Mouse (Mus musculus) erythroblast, embryonic 14.5 days (primary cell): ENCODE results near the gene Nell1.

Experiments
- GATA1 ChIP-seq: IDR thresholded peaks from 2 replicates; pipeline ENCODE4 v1.6.1; 2012; ENCODE audit warnings: low read length, inconsistent platforms, mixed read lengths
- TAL1 ChIP-seq: IDR thresholded peaks from 3 replicates; pipeline ENCODE4 v1.6.1; 2012; ENCODE audit warnings: low read length, inconsistent platforms, mixed read lengths

DNA sequence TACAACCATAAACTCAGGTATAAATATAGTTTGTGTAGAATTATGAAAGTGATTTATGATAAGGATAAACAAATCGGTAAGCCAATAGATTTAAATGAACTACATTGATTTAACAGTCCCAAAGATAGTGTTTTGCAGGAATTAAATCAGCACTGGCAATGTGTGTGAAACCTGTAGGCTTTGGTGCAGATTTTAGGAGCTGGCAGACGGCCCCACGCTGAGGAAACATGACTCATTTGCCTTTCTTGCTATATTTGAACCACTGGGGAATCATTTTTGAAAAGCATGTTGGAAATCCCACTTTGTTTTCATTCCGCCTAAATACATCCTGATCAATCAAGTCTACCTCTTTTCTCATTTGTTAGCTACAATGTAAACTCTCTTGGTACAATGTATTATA is 400.2 kb downstream of the Nell1 start:
- TF ChIP-seq TAL1 (no peak), GATA1 (no peak)
